Mouse (Mus musculus): ENCODE data around the gene Glyr1. TPM values are rescaled to one million over a fixed set of nuclear protein-coding genes. Genes with fewer than 3 reads are reported as not detected.
A peak's percentile ranks its signal among the peaks of the same experiment; 100 is the strongest.

The Glyr1 gene
- polyA plus RNA-seq, 1 experiment from 2014 or later = 120 TPM

DNA sequence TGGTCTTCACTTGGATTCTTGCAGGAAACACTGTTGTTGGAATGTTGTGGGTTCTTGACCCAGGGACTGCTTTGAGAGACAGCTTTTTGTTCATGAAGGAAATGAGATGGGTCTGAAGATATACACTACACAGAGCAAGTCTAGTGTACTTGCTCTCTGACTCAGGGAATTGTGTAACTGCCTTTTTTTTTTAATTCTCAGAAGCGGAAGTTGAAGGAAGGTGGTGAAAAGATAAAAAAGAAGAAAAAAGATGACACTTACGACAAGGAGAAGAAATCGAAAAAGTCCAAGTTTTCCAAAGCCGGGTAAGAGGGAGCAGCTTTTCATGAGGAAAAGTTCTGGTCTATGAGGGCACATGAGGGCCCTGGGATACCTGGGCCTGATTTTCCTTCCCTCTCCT, 13.8 kb upstream of the Glyr1 start:
- Histone ChIP-seq H3K36me3 (ENCODE audit: control insufficient read depth, insufficient read depth, low read length) (peaks cover 67% of the 10 kb centered on the region), H3K27ac (ENCODE audit: low read depth, low read length) (no peak overlapping the region), H3K27me3 (replicated peaks; ENCODE audit: control insufficient read depth, insufficient read depth, low read length) (no peaks in the 10 kb centered on the region)

DNA sequence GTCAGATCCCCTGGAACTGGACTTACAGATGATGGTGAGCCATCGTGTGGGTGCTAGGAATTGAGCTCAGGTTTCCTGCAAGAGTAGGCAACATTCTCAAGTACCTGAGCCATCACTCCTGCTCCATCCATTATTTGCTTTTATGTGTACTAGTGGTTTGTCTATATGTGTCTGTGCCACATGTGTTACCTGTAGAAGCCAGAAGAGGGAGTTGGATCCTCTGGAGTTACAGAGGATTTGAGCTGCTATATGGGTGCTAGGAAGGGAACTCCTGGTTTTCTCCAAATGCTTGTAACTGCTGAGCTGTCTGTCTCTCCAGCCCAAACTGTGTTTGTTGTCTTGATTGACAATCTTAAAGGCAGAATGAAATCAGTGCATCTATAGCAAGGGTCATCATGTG, 8.5 kb upstream of the Glyr1 start:
- H3K4me3 ChIP-seq (ENCODE audit: low read depth, low read length) = no peak overlapping the region
- no peaks in the 10 kb centered on the region for H3K27me3 ChIP-seq (replicated peaks; ENCODE audit: control insufficient read depth, insufficient read depth, low read length)
- H3K9me3 ChIP-seq (replicated peaks; ENCODE audit: control insufficient read depth, low read length) = no peaks in the 10 kb centered on the region
- no peaks in the 10 kb centered on the region for H3K4me1 ChIP-seq (ENCODE audit: control insufficient read depth, insufficient read depth, low read length)
- H3K36me3 ChIP-seq (ENCODE audit: control insufficient read depth, insufficient read depth, low read length) = peaks cover 60% of the 10 kb centered on the region
- ATAC-seq = no peak
- H3K4me2 ChIP-seq (ENCODE audit: low read length) = no peak overlapping the region
- WGBS = 85% methylated on average over 1 of the region's 1 CpGs
- peak; percentile 20 for DNase-seq (ENCODE audit: low spot score)
- H3K27ac ChIP-seq (ENCODE audit: low read depth, low read length) = no peak overlapping the region
- no peak overlapping the region for H3K9ac ChIP-seq (ENCODE audit: low read length)

More for the DNA sequence above, 13.8 kb upstream of the Glyr1 start:
- WGBS = 94% methylated on average over 4 of the region's 4 CpGs
- no peak for DNase-seq (ENCODE audit: low spot score)
- Histone ChIP-seq H3K4me2 (ENCODE audit: low read length) (no peak overlapping the region), H3K4me1 (ENCODE audit: control insufficient read depth, insufficient read depth, low read length) (no peaks in the 10 kb centered on the region), H3K9me3 (replicated peaks; ENCODE audit: control insufficient read depth, low read length) (no peaks in the 10 kb centered on the region), H3K4me3 (ENCODE audit: low read depth, low read length) (no peak overlapping the region), H3K9ac (ENCODE audit: low read length) (no peak overlapping the region)
- no peak for ATAC-seq

DNA sequence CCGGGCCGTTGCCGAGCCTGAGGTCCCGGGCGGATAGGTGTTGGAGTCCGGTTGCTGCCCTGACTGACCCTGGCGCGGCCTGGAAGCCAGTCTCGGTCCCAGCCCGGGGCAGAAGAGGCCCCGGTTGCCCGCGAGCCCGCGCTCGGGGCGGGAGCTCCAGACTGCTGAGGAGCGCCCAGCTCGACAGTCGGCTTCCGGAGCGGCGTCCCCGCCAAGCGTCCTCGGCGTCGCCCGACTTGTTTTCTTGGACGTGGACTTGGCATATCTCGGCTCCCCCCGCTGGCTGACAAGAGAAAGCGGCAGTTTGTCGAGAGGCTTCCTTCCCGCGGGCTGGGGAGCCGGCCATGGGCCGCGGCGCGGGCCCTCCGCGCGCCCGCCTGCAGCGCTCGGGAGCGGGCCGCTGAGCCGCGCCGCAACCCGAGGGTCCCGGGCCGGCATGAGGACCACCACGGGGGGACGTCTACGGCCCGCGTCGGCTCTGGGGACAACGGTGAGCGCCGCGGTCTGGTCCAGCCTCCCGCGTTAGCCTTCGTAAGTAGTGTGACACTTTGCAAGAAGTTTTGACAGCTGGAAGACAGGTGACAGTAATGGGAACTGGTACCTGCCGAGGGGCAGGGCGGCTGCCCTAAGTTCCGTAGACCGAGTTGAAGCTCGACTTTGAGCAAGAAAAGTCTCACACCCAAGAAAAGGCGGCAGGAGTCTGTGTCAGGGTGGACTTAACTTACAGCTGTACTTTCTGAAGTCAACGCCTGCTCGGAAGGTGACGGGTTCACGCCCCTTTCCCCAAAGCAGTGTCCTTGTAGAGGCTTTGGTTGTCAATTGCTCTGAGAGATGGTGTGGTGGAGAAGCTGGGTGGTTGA, 818 bp upstream of the Glyr1 start:
- H3K4me3 ChIP-seq (ENCODE audit: low read depth, low read length) = peak overlapping the region; percentile 96
- ATAC-seq = peak; percentile 54

DNA sequence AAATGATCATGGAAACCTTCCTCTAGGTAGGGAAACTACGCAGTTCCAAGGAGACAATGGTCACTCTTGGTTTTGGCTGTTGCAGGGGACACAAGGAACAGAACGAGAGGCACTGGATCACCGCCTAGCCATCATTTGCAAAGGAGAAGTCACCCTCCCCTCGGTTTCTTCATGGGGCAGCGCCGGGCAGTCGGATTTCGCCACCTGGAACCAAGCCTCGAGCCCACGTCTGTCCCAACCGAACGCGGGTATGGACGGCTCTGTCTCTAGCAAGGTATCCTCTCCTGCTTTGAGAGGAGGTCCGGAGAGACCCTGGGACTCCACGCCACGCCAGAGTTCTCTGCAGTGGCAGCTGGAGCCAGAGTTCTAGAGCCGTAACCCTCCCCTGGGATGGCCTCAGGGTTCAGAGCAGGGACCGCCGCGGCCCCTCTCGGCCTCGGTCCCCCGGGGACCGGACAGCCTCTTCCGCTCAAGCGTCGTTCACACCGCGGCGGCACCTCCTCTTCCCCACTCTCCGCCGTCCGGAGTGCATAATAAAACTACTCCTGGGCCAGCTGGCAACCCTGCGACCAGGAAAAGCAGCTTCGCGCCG, 385 bp downstream of the Glyr1 start:
- Histone ChIP-seq H3K9ac (ENCODE audit: low read length) (peak overlapping the region; percentile 94), H3K9me3 (replicated peaks; ENCODE audit: control insufficient read depth, low read length) (no peaks in the 10 kb centered on the region), H3K27ac (ENCODE audit: low read depth, low read length) (peak overlapping the region; percentile 79), H3K27me3 (replicated peaks; ENCODE audit: control insufficient read depth, insufficient read depth, low read length) (no peaks in the 10 kb centered on the region), H3K4me3 (ENCODE audit: low read depth, low read length) (peak overlapping the region; percentile 96), H3K4me1 (ENCODE audit: control insufficient read depth, insufficient read depth, low read length) (peaks cover 19% of the 10 kb centered on the region), H3K36me3 (ENCODE audit: control insufficient read depth, insufficient read depth, low read length) (peaks cover 43% of the 10 kb centered on the region), H3K4me2 (ENCODE audit: low read length) (peak overlapping the region; percentile 91)
- WGBS = under 1% methylated on average over 38 of the region's 38 CpGs
- no peak for DNase-seq (ENCODE audit: low spot score)
- peak; percentile 51 for ATAC-seq

More for the DNA sequence above, 818 bp upstream of the Glyr1 start:
- peak; percentile 82 for DNase-seq (ENCODE audit: low spot score)
- no peaks in the 10 kb centered on the region for H3K27me3 ChIP-seq (replicated peaks; ENCODE audit: control insufficient read depth, insufficient read depth, low read length)
- peak overlapping the region; percentile 94 for H3K27ac ChIP-seq (ENCODE audit: low read depth, low read length)
- WGBS = under 1% methylated on average over 73 of the region's 78 CpGs
- peaks cover 39% of the 10 kb centered on the region for H3K36me3 ChIP-seq (ENCODE audit: control insufficient read depth, insufficient read depth, low read length)
- peak overlapping the region; percentile 97 for H3K4me2 ChIP-seq (ENCODE audit: low read length)
- no peaks in the 10 kb centered on the region for H3K9me3 ChIP-seq (replicated peaks; ENCODE audit: control insufficient read depth, low read length)
- H3K9ac ChIP-seq (ENCODE audit: low read length) = peak overlapping the region; percentile 91
- peaks cover 19% of the 10 kb centered on the region for H3K4me1 ChIP-seq (ENCODE audit: control insufficient read depth, insufficient read depth, low read length)

DNA sequence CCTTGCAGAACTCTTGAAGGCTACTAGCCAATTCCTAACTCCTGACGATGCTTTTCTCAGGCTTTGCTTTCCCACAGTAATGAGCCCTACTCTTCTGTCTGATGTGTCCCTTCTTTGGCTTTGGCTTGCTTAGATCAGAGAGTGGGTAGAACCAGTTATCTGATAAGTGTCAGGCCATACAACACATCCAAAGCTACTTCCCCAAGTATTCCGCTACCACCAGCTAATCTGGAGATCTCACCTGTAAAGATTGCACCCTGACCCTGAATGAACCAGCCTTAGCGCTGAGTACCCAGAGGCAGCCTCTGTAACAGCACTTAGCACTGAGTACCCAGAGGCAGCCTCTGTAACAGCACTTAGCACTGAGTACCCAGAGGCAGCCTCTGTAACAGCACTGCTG, 4.3 kb downstream of the Glyr1 start:
- no peaks in the 10 kb centered on the region for H3K27me3 ChIP-seq (replicated peaks; ENCODE audit: control insufficient read depth, insufficient read depth, low read length)
- H3K27ac ChIP-seq (ENCODE audit: low read depth, low read length) = no peak overlapping the region
- H3K36me3 ChIP-seq (ENCODE audit: control insufficient read depth, insufficient read depth, low read length) = peaks cover 70% of the 10 kb centered on the region
- H3K4me1 ChIP-seq (ENCODE audit: control insufficient read depth, insufficient read depth, low read length) = peaks cover 9% of the 10 kb centered on the region
- H3K4me3 ChIP-seq (ENCODE audit: low read depth, low read length) = no peak overlapping the region
- ATAC-seq (no peak), DNase-seq (ENCODE audit: low spot score) (no peak)
- H3K4me2 ChIP-seq (ENCODE audit: low read length) = no peak overlapping the region
- no peaks in the 10 kb centered on the region for H3K9me3 ChIP-seq (replicated peaks; ENCODE audit: control insufficient read depth, low read length)
- H3K9ac ChIP-seq (ENCODE audit: low read length) = no peak overlapping the region
- WGBS = 92% methylated on average over 3 of the region's 3 CpGs

DNA sequence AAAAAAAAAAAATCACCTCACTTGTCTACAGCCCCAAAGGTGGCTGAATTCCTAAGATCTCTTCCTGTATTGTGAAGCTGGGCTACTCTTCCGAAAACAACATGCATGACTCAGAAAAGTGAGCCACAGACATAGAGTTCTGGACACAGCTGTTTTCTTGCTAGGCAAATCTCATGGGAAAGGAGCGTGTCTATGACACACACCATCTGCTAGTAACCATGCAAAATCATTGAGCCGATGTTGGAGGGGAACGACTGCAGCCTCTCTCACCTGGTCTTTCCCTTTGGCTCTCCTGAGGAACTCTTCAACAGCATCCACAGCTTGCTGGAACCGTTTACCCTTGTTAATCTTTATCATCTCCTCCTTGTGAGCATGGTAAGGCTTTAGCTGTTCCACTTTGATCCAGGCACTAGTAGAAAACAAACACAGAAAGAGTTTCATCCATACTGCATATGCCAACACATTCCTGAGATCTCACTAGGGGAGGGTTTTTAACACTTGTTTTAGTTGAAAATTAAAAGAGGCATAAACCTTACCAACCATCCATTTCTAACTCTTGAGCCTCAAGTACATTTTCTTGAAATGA, 12.9 kb downstream of the Glyr1 start:
- H3K27me3 ChIP-seq (replicated peaks; ENCODE audit: control insufficient read depth, insufficient read depth, low read length) = no peaks in the 10 kb centered on the region
- H3K4me2 ChIP-seq (ENCODE audit: low read length) = no peak overlapping the region
- no peak overlapping the region for H3K9ac ChIP-seq (ENCODE audit: low read length)
- WGBS = 87% methylated on average over 5 of the region's 5 CpGs
- DNase-seq (ENCODE audit: low spot score) (no peak), ATAC-seq (no peak)
- H3K9me3 ChIP-seq (replicated peaks; ENCODE audit: control insufficient read depth, low read length) = no peaks in the 10 kb centered on the region
- no peak overlapping the region for H3K27ac ChIP-seq (ENCODE audit: low read depth, low read length)
- H3K4me1 ChIP-seq (ENCODE audit: control insufficient read depth, insufficient read depth, low read length) = no peaks in the 10 kb centered on the region
- no peak overlapping the region for H3K4me3 ChIP-seq (ENCODE audit: low read depth, low read length)
- H3K36me3 ChIP-seq (ENCODE audit: control insufficient read depth, insufficient read depth, low read length) = peaks cover 97% of the 10 kb centered on the region

DNA sequence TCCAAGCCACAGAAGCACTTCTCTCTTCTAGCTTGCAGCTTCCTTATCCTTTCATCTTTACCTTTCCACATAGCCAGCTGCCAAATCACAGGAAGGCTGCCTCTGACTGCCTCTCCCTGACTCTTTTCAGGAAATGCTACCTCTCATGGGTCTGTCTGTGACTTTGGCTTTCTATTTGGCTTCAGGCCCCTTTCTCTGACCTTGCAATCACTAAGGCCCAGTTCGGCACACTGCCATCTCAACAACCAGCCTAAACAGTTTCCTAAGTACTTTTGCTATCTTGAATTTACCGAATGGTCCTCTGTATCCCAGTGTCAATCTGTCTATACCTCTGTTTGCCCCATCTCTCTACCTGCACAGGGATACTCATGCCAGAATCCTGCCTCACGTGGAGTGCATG, 14.1 kb downstream of the Glyr1 start:
- no peak overlapping the region for H3K4me3 ChIP-seq (ENCODE audit: low read depth, low read length)
- ATAC-seq = no peak
- H3K27me3 ChIP-seq (replicated peaks; ENCODE audit: control insufficient read depth, insufficient read depth, low read length) = no peaks in the 10 kb centered on the region
- no peaks in the 10 kb centered on the region for H3K4me1 ChIP-seq (ENCODE audit: control insufficient read depth, insufficient read depth, low read length)
- no peak overlapping the region for H3K27ac ChIP-seq (ENCODE audit: low read depth, low read length)
- WGBS = 97% methylated on average over 3 of the region's 3 CpGs
- peaks cover 97% of the 10 kb centered on the region for H3K36me3 ChIP-seq (ENCODE audit: control insufficient read depth, insufficient read depth, low read length)
- no peak overlapping the region for H3K9ac ChIP-seq (ENCODE audit: low read length)
- no peaks in the 10 kb centered on the region for H3K9me3 ChIP-seq (replicated peaks; ENCODE audit: control insufficient read depth, low read length)
- no peak overlapping the region for H3K4me2 ChIP-seq (ENCODE audit: low read length)
- no peak for DNase-seq (ENCODE audit: low spot score)

DNA sequence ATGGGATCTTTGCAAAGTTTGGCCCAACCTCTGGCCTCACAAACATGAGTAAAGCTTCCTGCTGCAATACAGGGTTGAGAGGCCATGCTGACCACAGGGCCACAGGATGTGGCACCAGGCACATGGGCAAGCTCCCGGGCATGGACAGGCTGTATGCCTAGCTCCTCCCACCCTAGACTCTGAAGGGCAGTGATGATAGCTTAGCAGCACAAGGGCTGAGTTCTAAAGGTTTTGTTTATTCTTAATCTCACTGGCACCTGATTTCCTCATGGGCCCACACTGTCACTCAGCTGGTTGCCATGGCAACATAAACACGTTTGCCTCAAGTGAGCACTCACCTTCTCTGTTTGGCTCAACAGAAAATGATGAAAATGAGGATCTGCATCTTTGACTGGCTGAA, 19.8 kb downstream of the Glyr1 start:
- H3K27ac ChIP-seq (ENCODE audit: low read depth, low read length) = no peak overlapping the region
- DNase-seq (ENCODE audit: low spot score) = peak; percentile 13
- 63% methylated on average over 2 of the region's 2 CpGs for WGBS
- peaks cover 100% of the 10 kb centered on the region for H3K36me3 ChIP-seq (ENCODE audit: control insufficient read depth, insufficient read depth, low read length)
- H3K4me2 ChIP-seq (ENCODE audit: low read length) = no peak overlapping the region
- H3K9ac ChIP-seq (ENCODE audit: low read length) = no peak overlapping the region
- no peaks in the 10 kb centered on the region for H3K27me3 ChIP-seq (replicated peaks; ENCODE audit: control insufficient read depth, insufficient read depth, low read length)
- H3K4me3 ChIP-seq (ENCODE audit: low read depth, low read length) = no peak overlapping the region
- no peak for ATAC-seq
- H3K4me1 ChIP-seq (ENCODE audit: control insufficient read depth, insufficient read depth, low read length) = no peaks in the 10 kb centered on the region
- H3K9me3 ChIP-seq (replicated peaks; ENCODE audit: control insufficient read depth, low read length) = no peaks in the 10 kb centered on the region

DNA sequence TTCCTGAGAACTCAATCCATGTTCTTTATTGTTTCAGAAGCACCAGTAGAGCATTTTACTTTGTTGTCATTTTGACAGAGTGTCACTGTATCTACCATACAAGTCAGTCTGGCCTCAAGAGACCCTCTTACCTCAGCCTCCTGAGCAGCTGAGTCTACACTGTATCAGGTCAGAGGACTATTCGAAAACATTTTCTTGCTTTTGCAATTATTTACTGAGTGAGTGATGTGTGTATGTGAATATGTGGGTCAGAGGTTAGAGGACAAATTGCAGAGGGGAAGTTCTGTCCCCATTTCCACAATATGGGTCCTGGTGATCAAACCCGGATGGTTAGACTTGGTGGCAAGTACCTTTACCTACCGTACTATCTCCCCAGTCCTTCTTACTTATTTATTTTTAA, 25.6 kb downstream of the Glyr1 start:
- Histone ChIP-seq H3K4me3 (ENCODE audit: low read depth, low read length) (no peak overlapping the region), H3K9ac (ENCODE audit: low read length) (no peak overlapping the region), H3K27me3 (replicated peaks; ENCODE audit: control insufficient read depth, insufficient read depth, low read length) (no peaks in the 10 kb centered on the region), H3K4me1 (ENCODE audit: control insufficient read depth, insufficient read depth, low read length) (no peaks in the 10 kb centered on the region), H3K9me3 (replicated peaks; ENCODE audit: control insufficient read depth, low read length) (no peaks in the 10 kb centered on the region), H3K4me2 (ENCODE audit: low read length) (no peak overlapping the region), H3K36me3 (ENCODE audit: control insufficient read depth, insufficient read depth, low read length) (peaks cover 97% of the 10 kb centered on the region), H3K27ac (ENCODE audit: low read depth, low read length) (no peak overlapping the region)
- 98% methylated on average over 3 of the region's 3 CpGs for WGBS
- ATAC-seq (no peak), DNase-seq (ENCODE audit: low spot score) (no peak)
